Mouse (Mus musculus) CH12.LX (cell line): ENCODE results near the gene Galnt16. TPM values are rescaled to one million over a fixed set of nuclear protein-coding genes. Genes with fewer than 3 reads are reported as not detected.

Experiments used
- DNase-seq: peaks from one replicate; pipeline ENCODE4 v3.0.0-alpha.2; 2013; ENCODE audit errors: extremely low read depth
- H3K27ac ChIP-seq: 2 replicates; pipeline ENCODE4 v1.5.1; 2012; ENCODE audit warnings: low read depth, mild to moderate bottlenecking, control low read depth, moderate library complexity; ENCODE audit not compliant: insufficient read depth
- H3K27me3 ChIP-seq: replicated peaks from 2 replicates; pipeline ENCODE3; 2012; ENCODE audit warnings: inconsistent platforms
- H3K36me3 ChIP-seq, 2 experiments: replicated peaks in 1 of 2; 2 replicates each; pipeline versions ENCODE3 to v1.6.1; 2012; ENCODE audit warnings: inconsistent platforms in 1 of 2, low read length in 1 of 2, mild to moderate bottlenecking in 1 of 2, mixed read lengths in 1 of 2, moderate library complexity in 1 of 2; ENCODE audit not compliant: control insufficient read depth in 1 of 2, insufficient read depth in 1 of 2
- H3K4me1 ChIP-seq, 2 experiments: 2 replicates each; pipeline ENCODE4 v1.6.1; 2012; ENCODE audit warnings: inconsistent platforms in 1 of 2, moderate library complexity in 1 of 2; ENCODE audit not compliant: insufficient read depth in 2 of 2, control insufficient read depth in 1 of 2
- H3K4me2 ChIP-seq: 2 replicates; pipeline ENCODE4 v1.6.1; 2012; ENCODE audit warnings: low read depth, mild to moderate bottlenecking, control low read depth; ENCODE audit not compliant: poor library complexity, insufficient read depth, severe bottlenecking
- H3K4me3 ChIP-seq, 3 experiments: fragments of 150-350 bp in 1 of 3; sonication (generic) in 1 of 3; replicated peaks in 1 of 3; 2 replicates each; pipeline versions ENCODE3 to v1.5.1; 2011 to 2012; ENCODE audit warnings: low read depth in 2 of 3, low read length in 2 of 3, mild to moderate bottlenecking in 2 of 3, moderate library complexity in 2 of 3, control low read depth in 1 of 3, improper control_type of control experiment in 1 of 3, inconsistent platforms in 1 of 3, mixed read lengths in 1 of 3; ENCODE audit not compliant: poor library complexity in 1 of 3
- H3K79me2 ChIP-seq: replicated peaks from 2 replicates; pipeline ENCODE4 v1.6.1; 2012; ENCODE audit warnings: mild to moderate bottlenecking, moderate library complexity; ENCODE audit not compliant: control insufficient read depth, poor library complexity, insufficient read depth, severe bottlenecking; ENCODE audit errors: extremely low read depth
- H3K9ac ChIP-seq: 2 replicates; pipeline ENCODE4 v1.6.1; 2012; ENCODE audit warnings: low read depth, mild to moderate bottlenecking, control low read depth, moderate library complexity; ENCODE audit not compliant: insufficient read depth
- H3K9me3 ChIP-seq: replicated peaks from 2 replicates; pipeline ENCODE3; 2012; ENCODE audit warnings: low read length, inconsistent platforms, mixed read lengths
- CHD1 ChIP-seq: IDR thresholded peaks from 2 replicates; pipeline ENCODE4 v1.6.1; 2012; ENCODE audit warnings: low read depth, low read length, improper control_type of control experiment, inconsistent platforms
- E2F4 ChIP-seq: IDR thresholded peaks from 2 replicates; pipeline ENCODE4 v1.6.1; 2011; ENCODE audit warnings: low read depth, low read length, improper control_type of control experiment; ENCODE audit not compliant: insufficient replicate concordance
- GABPA ChIP-seq: IDR thresholded peaks from 2 replicates; pipeline ENCODE4 v1.6.1; 2012; ENCODE audit warnings: low read depth, low read length, improper control_type of control experiment, inconsistent platforms; ENCODE audit not compliant: insufficient replicate concordance
- HCFC1 ChIP-seq: IDR thresholded peaks from 2 replicates; pipeline ENCODE4 v1.6.1; 2012; ENCODE audit warnings: low read depth, mild to moderate bottlenecking, inconsistent platforms, low read length, improper control_type of control experiment
- IRF4 ChIP-seq: IDR thresholded peaks from 2 replicates; pipeline ENCODE4 v1.6.1; 2014; ENCODE audit warnings: low read depth, mild to moderate bottlenecking, inconsistent platforms, low read length, improper control_type of control experiment
- JUN ChIP-seq: IDR thresholded peaks from 2 replicates; pipeline ENCODE4 v1.6.1; 2011; ENCODE audit warnings: low read depth, mild to moderate bottlenecking, low read length, improper control_type of control experiment, moderate library complexity; ENCODE audit not compliant: insufficient read depth
- KAT2A ChIP-seq: IDR thresholded peaks from 2 replicates; pipeline ENCODE4 v1.6.1; 2012; ENCODE audit warnings: low read length, improper control_type of control experiment, inconsistent platforms; ENCODE audit not compliant: insufficient replicate concordance
- MAZ ChIP-seq: IDR thresholded peaks from 2 replicates; pipeline ENCODE4 v1.6.1; 2012; ENCODE audit warnings: low read depth, mild to moderate bottlenecking, inconsistent platforms, low read length, improper control_type of control experiment, moderate library complexity
- MYC ChIP-seq: IDR thresholded peaks from 2 replicates; pipeline ENCODE4 v1.6.1; 2011; ENCODE audit warnings: low read depth, mild to moderate bottlenecking, improper control_type of control experiment, low read length
- NRF1 ChIP-seq: IDR thresholded peaks from 2 replicates; pipeline ENCODE4 v1.6.1; 2014; ENCODE audit warnings: low read depth, mild to moderate bottlenecking, inconsistent platforms, low read length, improper control_type of control experiment, moderate library complexity
- POLR2A ChIP-seq: IDR thresholded peaks from 2 replicates; pipeline ENCODE4 v1.6.1; 2011; ENCODE audit warnings: low read depth, mild to moderate bottlenecking, improper control_type of control experiment, low read length
- POLR2AphosphoS2 ChIP-seq: IDR thresholded peaks from 2 replicates; pipeline ENCODE4 v1.6.1; 2011; ENCODE audit warnings: low read depth, low read length, improper control_type of control experiment
- RAD21 ChIP-seq: IDR thresholded peaks from 2 replicates; pipeline ENCODE4 v1.6.1; 2011; ENCODE audit warnings: low read depth, mild to moderate bottlenecking, low read length, improper control_type of control experiment, moderate library complexity
- RCOR1 ChIP-seq: conservative IDR thresholded peaks from 2 replicates; pipeline ENCODE4 v1.6.1; 2012; ENCODE audit warnings: low read depth, mild to moderate bottlenecking, inconsistent platforms, low read length, improper control_type of control experiment
- SMC3 ChIP-seq: IDR thresholded peaks from 2 replicates; pipeline ENCODE4 v1.6.1; 2011; ENCODE audit warnings: low read depth, low read length, improper control_type of control experiment
- USF1 ChIP-seq: IDR thresholded peaks from 2 replicates; pipeline ENCODE4 v1.6.1; 2014; ENCODE audit warnings: low read depth, mild to moderate bottlenecking, inconsistent platforms, low read length, improper control_type of control experiment
- USF2 ChIP-seq: conservative IDR thresholded peaks from 2 replicates; pipeline ENCODE4 v1.6.1; 2011; ENCODE audit warnings: low read depth, low read length, improper control_type of control experiment
- ZKSCAN1 ChIP-seq: IDR thresholded peaks from 2 replicates; pipeline ENCODE4 v1.6.1; 2012; ENCODE audit warnings: low read depth, inconsistent platforms, low read length, improper control_type of control experiment, borderline replicate concordance
- dilution Hi-C: fragments of 300-500 bp; cut with MboI; formaldehyde crosslinking; loops from 2 replicates; pipeline ENCODE4 v1.14.3; 2020; ENCODE audit warnings: low sequenced_read_pairs; ENCODE audit not compliant: extremely low pct_unique_long_range_greater_than_20kb, extremely low pct_ligation_motif_present
- in situ Hi-C: fragments of 300-500 bp; cut with MboI; formaldehyde crosslinking; loops from 3 replicates; pipeline ENCODE4 v1.14.3; 2019; ENCODE audit warnings: low sequenced_read_pairs, low pct_ligation_motif_present, low pct_unique_long_range_greater_than_20kb, mixed read lengths
- polyA plus RNA-seq: library from polyadenylated mRNA; unstranded; fragments of >175 nt; gene quantifications from 2 replicates; pipeline ENCODE4 v1.2.1, GENCODE M21; 2012; ENCODE audit warnings: low read depth; ENCODE audit not compliant: insufficient read length
- total RNA-seq, 2 experiments: library from RNA; depleted of rRNA; stranded (reverse); fragments of 300-350 nt in 1 of 2; fragments of >200 nt in 1 of 2; gene quantifications; 2 replicates each; pipeline ENCODE4 v1.2.3; 2012 to 2014

Gene Galnt16
- total and polyA plus RNA-seq, 3 experiments = not detected

DNA sequence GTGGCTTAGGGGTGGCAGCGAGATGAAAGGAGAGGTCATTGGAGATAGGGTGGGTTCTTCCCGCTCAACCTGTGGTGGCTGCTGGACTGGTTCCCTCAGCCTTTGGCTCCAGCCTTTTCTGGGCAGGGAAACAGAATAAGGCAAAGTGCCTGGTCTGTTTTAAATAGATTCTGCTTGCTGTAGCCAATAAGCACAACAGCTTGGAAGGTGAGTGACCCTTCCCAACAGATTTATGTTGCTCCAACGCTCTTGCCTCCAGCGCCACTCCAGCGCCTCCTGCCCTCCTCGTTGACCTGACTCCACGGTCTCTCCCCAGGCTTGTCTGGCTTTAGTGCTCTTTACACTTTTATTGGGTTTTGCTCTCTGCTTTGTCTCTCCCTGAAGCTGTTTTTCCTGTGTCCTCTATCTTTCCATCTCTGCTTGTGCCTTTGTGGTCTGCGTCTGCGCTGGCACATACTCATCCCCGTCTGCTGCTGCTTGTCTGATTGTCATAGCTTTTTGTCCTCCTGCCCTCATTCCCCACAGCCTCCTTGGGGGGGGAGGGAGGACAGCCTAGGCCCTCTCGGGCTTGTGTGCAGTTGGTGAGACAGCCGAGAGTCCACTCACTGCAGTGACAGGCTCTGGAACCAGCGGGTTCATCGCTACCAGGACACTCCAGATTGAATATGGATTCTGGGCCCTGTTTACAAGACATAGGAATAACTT lies 10.9 kb upstream of the Galnt16 start:
- H3K4me3 ChIP-seq = no peak overlapping the region
- H3K4me2 ChIP-seq = no peak overlapping the region
- TF ChIP-seq HCFC1 (no peak), NRF1 (no peak), E2F4 (no peak), RAD21 (no peak), IRF4 (no peak), POLR2AphosphoS2 (no peak), SMC3 (no peak), KAT2A (no peak), RCOR1 (no peak), MYC (no peak), USF2 (no peak)
- dilution Hi-C loops (no loop called here), in situ Hi-C loops (no loop called here)
- no peaks in the 10 kb centered on the region for H3K9me3 ChIP-seq
- H3K27ac ChIP-seq = no peak overlapping the region
- H3K79me2 ChIP-seq = no peaks in the 10 kb centered on the region
- no peak overlapping the region for H3K9ac ChIP-seq
- peaks cover 0 to 14% of the 10 kb centered on the region in 2 experiments; a peak in 1 of 4 replicates for H3K4me1 ChIP-seq
- no peaks in the 10 kb centered on the region for H3K36me3 ChIP-seq
- H3K27me3 ChIP-seq = no peaks in the 10 kb centered on the region
- DNase-seq = no peak

- in situ Hi-C loops = no loop called here
- Histone ChIP-seq H3K27ac (no peak overlapping the region), H3K79me2 (no peaks in the 10 kb centered on the region), H3K27me3 (no peaks in the 10 kb centered on the region), H3K4me1 (peaks cover 0 to 3% of the 10 kb centered on the region in 2 experiments; a peak in 1 of 4 replicates), H3K9ac (no peak overlapping the region), H3K4me2 (no peak overlapping the region), H3K36me3 (no peaks in the 10 kb centered on the region), H3K9me3 (peaks cover 11% of the 10 kb centered on the region), H3K4me3 (no peak overlapping the region)
- TF ChIP-seq MAZ (no peak), NRF1 (no peak), POLR2A (no peak), CHD1 (no peak), USF1 (no peak), MYC (no peak), JUN (no peak), ZKSCAN1 (no peak), USF2 (no peak), GABPA (no peak)
- no peak for DNase-seq
- dilution Hi-C loops = no loop called here
These were observed 298 bp downstream of the Galnt16 start for GRCm38 (mm10) chr12:80518393-80518756.
